Mouse (Mus musculus): ENCODE measurements around the gene Arl3. TPM values are rescaled to one million over a fixed set of nuclear protein-coding genes. Genes with fewer than 3 reads are reported as not detected.

The Arl3 gene
- polyA plus RNA-seq, 1 experiment: 36.9 TPM

GRCm38 (mm10) chr19:46503351-46504084, 69.5 kb downstream of the Arl3 start:
- 0 out of 2 replicates have a peak, but pooled peaks have one; percentile 35 for TF ChIP-seq CTCF (IDR thresholded peaks at IDR 0.05; ENCODE audit: low read depth, low read length)
- 0 out of 2 replicates have a peak, but pooled peaks have one; percentile 9 for TF ChIP-seq POLR2A (IDR thresholded peaks at IDR 0.05; ENCODE audit: borderline replicate concordance, low read depth, low read length)
- peak overlapping the region; percentile 67 for H3K4me3 ChIP-seq (ENCODE audit: insufficient read depth, low read length)
- H3K4me1 ChIP-seq (ENCODE audit: control insufficient read depth, insufficient read depth, low read length): peaks cover 28% of the 10 kb centered on the region
- H3K27ac ChIP-seq (ENCODE audit: insufficient read depth, low read depth, low read length): peak overlapping the region; percentile 99

DNA sequence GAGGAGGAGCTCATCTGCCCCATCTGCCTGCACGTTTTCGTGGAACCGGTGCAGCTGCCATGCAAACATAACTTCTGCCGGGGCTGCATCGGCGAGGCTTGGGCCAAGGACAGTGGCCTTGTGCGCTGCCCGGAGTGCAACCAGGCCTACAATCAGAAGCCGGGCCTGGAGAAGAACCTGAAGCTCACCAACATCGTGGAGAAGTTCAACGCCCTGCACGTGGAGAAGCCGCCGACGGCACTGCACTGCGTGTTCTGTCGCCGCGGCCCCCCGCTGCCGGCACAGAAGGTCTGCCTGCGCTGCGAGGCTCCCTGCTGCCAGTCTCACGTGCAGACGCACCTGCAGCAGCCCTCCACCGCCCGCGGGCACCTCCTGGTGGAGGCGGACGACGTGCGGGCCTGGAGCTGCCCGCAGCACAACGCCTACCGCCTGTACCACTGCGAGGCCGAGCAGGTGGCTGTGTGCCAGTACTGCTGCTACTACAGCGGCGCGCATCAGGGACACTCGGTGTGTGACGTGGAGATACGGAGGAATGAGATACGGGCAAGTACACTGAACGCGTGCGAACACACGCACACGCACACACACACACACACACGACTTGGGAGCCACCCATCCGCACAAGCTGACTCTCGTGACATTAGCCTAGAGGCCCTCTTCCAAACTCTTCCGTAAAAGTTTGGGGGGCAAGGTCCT, 70.4 kb downstream of the Arl3 start:
- H3K27ac ChIP-seq (ENCODE audit: insufficient read depth, low read depth, low read length): peak overlapping the region; percentile 99
- peak overlapping the region; percentile 67 for H3K4me3 ChIP-seq (ENCODE audit: insufficient read depth, low read length)
- TF ChIP-seq POLR2A (IDR thresholded peaks at IDR 0.05; ENCODE audit: borderline replicate concordance, low read depth, low read length): no peak
- H3K4me1 ChIP-seq (ENCODE audit: control insufficient read depth, insufficient read depth, low read length): peaks cover 21% of the 10 kb centered on the region

GRCm38 (mm10) chr19:46502069-46502455, 70.9 kb downstream of the Arl3 start:
- Histone ChIP-seq H3K4me3 (ENCODE audit: insufficient read depth, low read length) (peak overlapping the region; percentile 67), H3K27ac (ENCODE audit: insufficient read depth, low read depth, low read length) (peak overlapping the region; percentile 99), H3K4me1 (ENCODE audit: control insufficient read depth, insufficient read depth, low read length) (peaks cover 16% of the 10 kb centered on the region)
- TF ChIP-seq POLR2A (IDR thresholded peaks at IDR 0.05; ENCODE audit: borderline replicate concordance, low read depth, low read length) (no peak), CTCF (IDR thresholded peaks at IDR 0.05; ENCODE audit: low read depth, low read length) (no peak)

GRCm38 (mm10) chr19:46501401-46502068, 71.5 kb downstream of the Arl3 start, which contains the start of gene Trim8:
Gene Trim8 (plus strand): TSS chr19:46501702.
- TF ChIP-seq POLR2A (IDR thresholded peaks at IDR 0.05; ENCODE audit: borderline replicate concordance, low read depth, low read length): no peak
- no peak for TF ChIP-seq CTCF (IDR thresholded peaks at IDR 0.05; ENCODE audit: low read depth, low read length)
- peaks cover 10% of the 10 kb centered on the region for H3K4me1 ChIP-seq (ENCODE audit: control insufficient read depth, insufficient read depth, low read length)
- H3K4me3 ChIP-seq (ENCODE audit: insufficient read depth, low read length): peak within 1 kb of the TSS; percentile 86
- peak within 1 kb of the TSS; percentile 99 for H3K27ac ChIP-seq (ENCODE audit: insufficient read depth, low read depth, low read length)

GRCm38 (mm10) chr19:46500581-46501341, 72.2 kb downstream of the Arl3 start:
- peak overlapping the region; percentile 86 for H3K4me3 ChIP-seq (ENCODE audit: insufficient read depth, low read length)
- peak overlapping the region; percentile 99 for H3K27ac ChIP-seq (ENCODE audit: insufficient read depth, low read depth, low read length)
- TF ChIP-seq CTCF (IDR thresholded peaks at IDR 0.05; ENCODE audit: low read depth, low read length) (no peak), POLR2A (IDR thresholded peaks at IDR 0.05; ENCODE audit: borderline replicate concordance, low read depth, low read length) (no peak)
- H3K4me1 ChIP-seq (ENCODE audit: control insufficient read depth, insufficient read depth, low read length): peaks cover 8% of the 10 kb centered on the region

DNA sequence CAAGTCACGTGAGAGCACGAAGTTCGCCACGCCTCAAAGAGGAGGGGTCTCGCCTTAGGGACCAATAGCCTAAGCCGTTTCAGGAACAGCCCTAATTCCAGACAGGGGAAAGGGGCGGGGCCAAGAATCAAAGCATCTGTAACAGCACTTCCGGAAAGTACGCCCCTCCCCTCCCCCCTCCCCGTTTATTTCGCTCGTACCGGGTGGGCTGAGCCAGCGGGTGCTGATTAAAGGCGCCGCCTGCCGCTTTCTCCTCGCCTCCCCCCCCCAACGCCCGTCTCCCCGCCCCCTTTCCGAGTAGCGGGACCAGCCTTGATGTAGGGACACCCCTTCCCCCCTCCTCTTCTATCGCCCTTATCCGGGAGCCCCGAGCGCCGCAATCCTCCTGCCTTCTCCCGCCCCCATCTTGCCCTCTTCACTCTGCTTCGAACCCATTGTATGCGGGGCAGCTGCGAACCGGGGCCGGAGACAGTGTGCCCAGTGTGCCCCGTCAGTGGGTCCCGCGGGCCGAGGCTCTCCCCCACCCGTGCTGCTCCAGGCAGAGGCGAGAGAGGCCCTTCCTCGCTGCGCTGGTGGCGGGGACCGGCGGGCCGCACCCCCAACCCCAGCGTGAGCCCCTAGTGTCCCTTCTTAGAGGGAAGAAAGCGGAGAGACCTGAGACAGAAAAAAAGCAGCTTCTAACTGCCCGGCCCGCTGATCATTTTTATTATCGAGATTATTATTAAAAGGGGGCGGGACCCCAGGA, 73.0 kb downstream of the Arl3 start:
- peaks cover 13% of the 10 kb centered on the region for H3K4me1 ChIP-seq (ENCODE audit: control insufficient read depth, insufficient read depth, low read length)
- TF ChIP-seq POLR2A (IDR thresholded peaks at IDR 0.05; ENCODE audit: borderline replicate concordance, low read depth, low read length) (no peak), CTCF (IDR thresholded peaks at IDR 0.05; ENCODE audit: low read depth, low read length) (no peak)
- peak overlapping the region; percentile 99 for H3K27ac ChIP-seq (ENCODE audit: insufficient read depth, low read depth, low read length)
- peak overlapping the region; percentile 86 for H3K4me3 ChIP-seq (ENCODE audit: insufficient read depth, low read length)

- H3K4me3 ChIP-seq (ENCODE audit: insufficient read depth, low read length): peak overlapping the region; percentile 3; the same call in 1 of the 2 replicates
- peaks cover 13% of the 10 kb centered on the region for H3K4me1 ChIP-seq (ENCODE audit: control insufficient read depth, insufficient read depth, low read length)
- TF ChIP-seq POLR2A (IDR thresholded peaks at IDR 0.05; ENCODE audit: borderline replicate concordance, low read depth, low read length) (no peak), CTCF (IDR thresholded peaks at IDR 0.05; ENCODE audit: low read depth, low read length) (no peak)
- peak overlapping the region; percentile 53 for H3K27ac ChIP-seq (ENCODE audit: insufficient read depth, low read depth, low read length)
Measured at GRCm38 (mm10) chr19:46499539-46499835, 73.5 kb downstream of the Arl3 start.

GRCm38 (mm10) chr19:46497230-46497629, 75.8 kb downstream of the Arl3 start:
- Histone ChIP-seq H3K4me1 (ENCODE audit: control insufficient read depth, insufficient read depth, low read length) (peaks cover 13% of the 10 kb centered on the region), H3K4me3 (ENCODE audit: insufficient read depth, low read length) (no peak overlapping the region), H3K27ac (ENCODE audit: insufficient read depth, low read depth, low read length) (no peak overlapping the region)
- no peak for TF ChIP-seq CTCF (IDR thresholded peaks at IDR 0.05; ENCODE audit: low read depth, low read length)
- TF ChIP-seq POLR2A (IDR thresholded peaks at IDR 0.05; ENCODE audit: borderline replicate concordance, low read depth, low read length): no peak

GRCm38 (mm10) chr19:46495136-46495535, 77.9 kb downstream of the Arl3 start:
- no peak for TF ChIP-seq POLR2A (IDR thresholded peaks at IDR 0.05; ENCODE audit: borderline replicate concordance, low read depth, low read length)
- no peak for TF ChIP-seq CTCF (IDR thresholded peaks at IDR 0.05; ENCODE audit: low read depth, low read length)
- Histone ChIP-seq H3K4me3 (ENCODE audit: insufficient read depth, low read length) (no peak overlapping the region), H3K4me1 (ENCODE audit: control insufficient read depth, insufficient read depth, low read length) (peaks cover 14% of the 10 kb centered on the region), H3K27ac (ENCODE audit: insufficient read depth, low read depth, low read length) (no peak overlapping the region)
